Mouse (Mus musculus): ENCODE measurements around the gene Pabpn1l. TPM values are rescaled to one million over a fixed set of nuclear protein-coding genes. Genes with fewer than 3 reads are reported as not detected.
"Not testable (repeated sequence)": the region's sequence is repeated elsewhere in the genome, so short reads cannot be mapped to it uniquely, and the experiment has no call there.

Pabpn1l gene
- polyA plus RNA-seq, 1 experiment: not detected

DNA sequence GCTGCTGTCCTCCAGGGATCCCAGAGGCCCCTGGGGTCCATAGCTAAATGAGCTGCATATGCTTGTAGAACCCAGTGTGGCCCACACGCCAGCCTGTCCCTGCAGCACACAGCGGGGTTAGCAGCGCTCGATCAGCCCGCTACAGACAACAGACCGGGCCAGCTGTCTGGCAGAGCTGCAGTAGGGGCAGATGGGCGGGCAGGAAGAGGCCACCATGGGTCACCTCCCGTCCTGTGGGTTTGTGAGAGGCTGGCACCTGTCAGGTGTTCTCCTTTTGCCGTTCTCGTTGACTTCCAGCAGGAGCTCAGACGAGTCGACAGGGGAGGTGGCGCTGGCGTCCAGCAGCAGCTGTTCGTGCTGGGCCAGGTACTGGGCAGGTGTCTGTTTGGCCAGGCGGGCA lies 16.1 kb upstream of the Pabpn1l start:
- Histone ChIP-seq H3K27ac (ENCODE audit: control insufficient read depth, insufficient read depth, low read depth, low read length) (no peak overlapping the region), H3K4me1 (ENCODE audit: control insufficient read depth, insufficient read depth, low read length) (no peaks in the 10 kb centered on the region), H3K36me3 (ENCODE audit: control insufficient read depth, insufficient read depth, low read length) (no peaks in the 10 kb centered on the region), H3K27me3 (ENCODE audit: control insufficient read depth, insufficient read depth, low read length) (no peaks in the 10 kb centered on the region), H3K4me3 (ENCODE audit: control insufficient read depth, low read depth, low read length) (no peak overlapping the region)
- TF ChIP-seq CTCF (IDR thresholded peaks at IDR 0.05; ENCODE audit: control insufficient read depth, insufficient read depth, insufficient replicate concordance, low read depth, low read length) (no peak), POLR2A (IDR thresholded peaks at IDR 0.05; ENCODE audit: control insufficient read depth, low read depth, low read length) (no peak)

DNA sequence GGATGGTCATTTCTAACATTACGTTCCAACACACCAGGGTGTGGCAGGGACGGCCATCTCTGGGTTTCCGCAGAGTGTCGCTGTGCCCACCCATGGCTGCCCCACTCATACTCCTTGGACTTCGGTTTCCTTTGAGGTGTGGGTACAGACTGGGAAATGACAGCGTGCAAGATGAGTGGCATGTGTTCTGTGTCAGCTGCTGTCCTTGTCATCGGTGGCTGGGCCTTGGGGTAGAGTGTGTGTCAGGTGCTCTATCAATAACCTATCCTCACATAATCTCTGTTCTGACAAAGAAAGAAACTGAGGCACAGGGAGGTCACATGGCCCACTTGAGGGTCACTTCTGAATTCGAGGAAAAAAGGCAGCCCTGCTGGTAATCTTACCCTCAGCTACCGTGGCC lies 14.7 kb upstream of the Pabpn1l start:
- no peak for TF ChIP-seq CTCF (IDR thresholded peaks at IDR 0.05; ENCODE audit: control insufficient read depth, insufficient read depth, insufficient replicate concordance, low read depth, low read length)
- no peak overlapping the region for H3K27ac ChIP-seq (ENCODE audit: control insufficient read depth, insufficient read depth, low read depth, low read length)
- H3K36me3 ChIP-seq (ENCODE audit: control insufficient read depth, insufficient read depth, low read length): no peaks in the 10 kb centered on the region
- no peak overlapping the region for H3K4me3 ChIP-seq (ENCODE audit: control insufficient read depth, low read depth, low read length)
- no peaks in the 10 kb centered on the region for H3K4me1 ChIP-seq (ENCODE audit: control insufficient read depth, insufficient read depth, low read length)
- no peaks in the 10 kb centered on the region for H3K27me3 ChIP-seq (ENCODE audit: control insufficient read depth, insufficient read depth, low read length)

DNA sequence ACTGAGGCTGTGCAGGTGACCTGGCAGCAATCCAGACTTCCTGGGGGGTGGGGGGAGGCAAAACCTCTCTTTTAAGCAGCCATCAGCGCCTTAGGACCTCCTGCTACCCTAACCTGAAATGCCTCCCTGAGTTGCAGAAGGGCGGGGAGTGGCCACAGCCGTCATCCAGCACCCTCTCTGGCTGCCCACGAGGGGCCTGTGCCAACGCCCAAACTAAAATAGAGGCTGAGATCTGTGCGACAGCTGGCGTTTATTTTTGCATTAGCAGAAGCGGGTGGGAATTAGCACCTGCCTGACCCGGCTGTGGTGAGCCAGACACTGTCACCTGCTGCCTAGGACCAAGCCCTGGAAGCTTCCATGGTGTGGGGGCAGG lies 14.2 kb upstream of the Pabpn1l start:
- H3K4me1 ChIP-seq (ENCODE audit: control insufficient read depth, insufficient read depth, low read length): no peaks in the 10 kb centered on the region
- TF ChIP-seq POLR2A (IDR thresholded peaks at IDR 0.05; ENCODE audit: control insufficient read depth, low read depth, low read length) (no peak), CTCF (IDR thresholded peaks at IDR 0.05; ENCODE audit: control insufficient read depth, insufficient read depth, insufficient replicate concordance, low read depth, low read length) (no peak)
- H3K4me3 ChIP-seq (ENCODE audit: control insufficient read depth, low read depth, low read length): no peak overlapping the region
- H3K27ac ChIP-seq (ENCODE audit: control insufficient read depth, insufficient read depth, low read depth, low read length): no peak overlapping the region
- H3K27me3 ChIP-seq (ENCODE audit: control insufficient read depth, insufficient read depth, low read length): no peaks in the 10 kb centered on the region
- no peaks in the 10 kb centered on the region for H3K36me3 ChIP-seq (ENCODE audit: control insufficient read depth, insufficient read depth, low read length)

DNA sequence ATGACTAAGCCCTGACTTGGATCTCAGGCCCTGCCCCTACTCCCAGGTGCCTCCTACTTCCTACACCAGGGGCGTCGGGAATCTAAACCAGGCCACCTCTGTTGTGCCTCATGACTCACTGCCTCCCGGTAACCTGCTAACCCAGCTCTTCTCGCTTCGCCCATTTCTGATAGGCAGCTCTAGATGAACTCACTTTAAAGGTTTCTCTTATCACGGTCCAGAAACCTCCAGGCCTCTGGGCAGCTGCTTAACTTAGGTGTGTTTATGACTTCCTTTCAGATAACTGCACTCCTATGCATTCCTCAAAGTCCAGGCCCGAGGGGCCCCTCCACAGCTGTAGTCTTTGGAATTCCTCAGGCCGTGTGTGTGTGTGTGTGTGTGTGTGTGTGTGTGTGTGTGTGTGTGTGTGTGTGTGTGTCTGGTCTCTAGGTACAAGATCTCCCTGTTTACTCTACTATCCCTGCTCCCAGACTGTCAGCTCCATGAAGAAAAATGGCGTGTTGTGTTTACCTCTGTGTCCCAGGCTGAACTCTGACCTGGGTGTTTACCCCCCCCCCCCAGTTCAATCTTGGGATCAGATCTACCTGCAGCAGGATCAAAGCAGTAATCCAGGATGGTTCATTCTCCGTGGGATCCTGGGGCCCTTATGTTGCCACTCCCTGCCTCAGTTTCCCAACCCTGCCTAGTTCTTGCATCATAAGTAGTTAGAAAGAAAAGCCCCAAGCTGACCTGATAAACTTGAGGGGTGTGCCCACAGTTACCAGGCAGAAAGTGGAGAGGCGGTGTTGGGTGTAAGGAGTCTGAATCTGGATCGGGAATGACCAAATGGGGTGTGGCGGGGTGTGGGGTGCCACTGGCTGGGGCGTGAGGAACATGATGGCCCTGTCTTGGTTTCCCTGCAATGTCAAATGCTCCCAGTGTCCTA lies 13.6 kb upstream of the Pabpn1l start:
- TF ChIP-seq POLR2A (IDR thresholded peaks at IDR 0.05; ENCODE audit: control insufficient read depth, low read depth, low read length) (no peak), CTCF (IDR thresholded peaks at IDR 0.05; ENCODE audit: control insufficient read depth, insufficient read depth, insufficient replicate concordance, low read depth, low read length) (no peak)
- H3K4me1 ChIP-seq (ENCODE audit: control insufficient read depth, insufficient read depth, low read length): no peaks in the 10 kb centered on the region
- H3K4me3 ChIP-seq (ENCODE audit: control insufficient read depth, low read depth, low read length): no peak overlapping the region
- no peaks in the 10 kb centered on the region for H3K27me3 ChIP-seq (ENCODE audit: control insufficient read depth, insufficient read depth, low read length)
- no peak overlapping the region for H3K27ac ChIP-seq (ENCODE audit: control insufficient read depth, insufficient read depth, low read depth, low read length)
- no peaks in the 10 kb centered on the region for H3K36me3 ChIP-seq (ENCODE audit: control insufficient read depth, insufficient read depth, low read length)

DNA sequence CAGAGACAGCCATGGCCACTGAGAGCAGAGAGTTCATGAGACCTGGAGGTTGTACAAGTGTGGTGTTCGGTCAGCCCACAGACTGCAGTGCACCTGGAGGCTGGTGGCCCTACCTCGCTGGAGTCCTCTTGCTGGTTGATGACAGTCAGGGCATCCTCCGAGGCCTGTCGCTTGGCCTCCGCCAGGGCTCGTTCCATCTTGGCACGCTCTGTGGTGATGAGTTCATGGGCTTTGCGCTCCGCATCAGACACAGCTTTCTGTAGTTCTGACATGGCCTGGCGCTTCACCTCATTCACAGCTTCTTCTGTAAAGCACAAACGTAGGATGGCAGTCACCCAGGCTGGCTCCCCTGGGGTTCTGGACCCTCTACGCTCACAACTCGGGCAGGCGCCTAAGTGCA lies 10.7 kb upstream of the Pabpn1l start:
- TF ChIP-seq POLR2A (IDR thresholded peaks at IDR 0.05; ENCODE audit: control insufficient read depth, low read depth, low read length) (no peak), CTCF (IDR thresholded peaks at IDR 0.05; ENCODE audit: control insufficient read depth, insufficient read depth, insufficient replicate concordance, low read depth, low read length) (no peak)
- H3K36me3 ChIP-seq (ENCODE audit: control insufficient read depth, insufficient read depth, low read length): no peaks in the 10 kb centered on the region
- no peak overlapping the region for H3K27ac ChIP-seq (ENCODE audit: control insufficient read depth, insufficient read depth, low read depth, low read length)

DNA sequence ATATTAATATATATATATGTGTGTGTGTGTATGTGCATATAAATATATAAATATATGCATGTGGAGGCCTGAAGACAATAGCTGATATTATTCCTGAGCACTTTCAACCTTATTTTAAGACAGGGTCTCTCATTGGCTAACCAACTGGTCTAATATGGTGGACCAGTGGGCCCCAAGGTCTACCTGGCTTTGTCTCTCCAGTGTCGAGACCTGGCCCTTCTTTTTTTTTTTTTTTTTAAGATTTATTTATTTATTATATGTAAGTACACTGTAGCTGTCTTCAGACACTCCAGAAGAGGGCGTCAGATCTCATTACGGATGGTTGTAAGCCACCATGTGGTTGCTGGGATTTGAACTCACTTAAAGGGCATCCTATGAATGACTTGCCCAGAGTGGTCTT lies 9.6 kb upstream of the Pabpn1l start:
- not testable (repeated sequence) for H3K4me3 ChIP-seq (ENCODE audit: control insufficient read depth, low read depth, low read length); H3K27me3 ChIP-seq (ENCODE audit: control insufficient read depth, insufficient read depth, low read length); H3K36me3 ChIP-seq (ENCODE audit: control insufficient read depth, insufficient read depth, low read length); H3K27ac ChIP-seq (ENCODE audit: control insufficient read depth, insufficient read depth, low read depth, low read length); H3K4me1 ChIP-seq (ENCODE audit: control insufficient read depth, insufficient read depth, low read length)

More for the DNA sequence above, 10.7 kb upstream of the Pabpn1l start:
- no peak overlapping the region for H3K4me3 ChIP-seq (ENCODE audit: control insufficient read depth, low read depth, low read length)
- no peaks in the 10 kb centered on the region for H3K27me3 ChIP-seq (ENCODE audit: control insufficient read depth, insufficient read depth, low read length)
- no peaks in the 10 kb centered on the region; the same call in 1 of the 2 replicates for H3K4me1 ChIP-seq (ENCODE audit: control insufficient read depth, insufficient read depth, low read length)

DNA sequence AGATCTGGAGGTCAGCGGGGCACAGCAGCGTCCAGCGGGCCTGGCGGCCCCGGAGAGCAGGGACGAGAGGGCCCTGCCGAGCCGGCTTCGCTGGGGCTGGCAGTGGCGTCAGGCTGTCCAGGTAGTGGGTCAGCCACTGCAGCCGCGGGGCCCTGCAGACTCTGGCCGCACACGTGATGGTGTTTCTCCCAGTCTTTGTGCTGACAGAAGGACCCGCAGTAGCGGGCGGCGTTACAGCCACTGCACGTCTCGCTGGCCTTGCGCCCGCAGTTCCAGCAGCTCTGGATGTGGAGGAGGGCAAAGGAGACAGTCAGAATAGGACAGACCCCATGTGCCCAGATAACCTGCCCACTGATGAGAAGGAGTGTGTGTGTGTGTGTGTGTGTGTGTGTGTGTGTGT lies 8.2 kb upstream of the Pabpn1l start:
- Histone ChIP-seq H3K27me3 (ENCODE audit: control insufficient read depth, insufficient read depth, low read length) (no peaks in the 10 kb centered on the region), H3K36me3 (ENCODE audit: control insufficient read depth, insufficient read depth, low read length) (no peaks in the 10 kb centered on the region), H3K4me3 (ENCODE audit: control insufficient read depth, low read depth, low read length) (no peak overlapping the region), H3K4me1 (ENCODE audit: control insufficient read depth, insufficient read depth, low read length) (no peaks in the 10 kb centered on the region; the same call in 1 of the 2 replicates), H3K27ac (ENCODE audit: control insufficient read depth, insufficient read depth, low read depth, low read length) (no peak overlapping the region)
- TF ChIP-seq POLR2A (IDR thresholded peaks at IDR 0.05; ENCODE audit: control insufficient read depth, low read depth, low read length) (no peak), CTCF (IDR thresholded peaks at IDR 0.05; ENCODE audit: control insufficient read depth, insufficient read depth, insufficient replicate concordance, low read depth, low read length) (no peak)
